Mouse (Mus musculus) CD4-positive, CD25-positive, alpha-beta regulatory T cell, adult 4 months (primary cell): Measurements from ENCODE around the gene Actg1. TPM values are rescaled to one million over a fixed set of nuclear protein-coding genes. Genes with fewer than 3 reads are reported as not detected.

Experiments
- ATAC-seq: one replicate; pipeline ENCODE4 v1.8.0; 2017
- polyA plus RNA-seq, 2 experiments: library from polyadenylated mRNA; unstranded; fragments of 100-300 nt; shearing (Covaris generic); gene quantifications; one replicate each; pipeline ENCODE4 v1.2.1; 2017

Gene Actg1
- polyA plus RNA-seq: 1,000 to 10,000 TPM; 2,387 to 3,192 TPM

DNA sequence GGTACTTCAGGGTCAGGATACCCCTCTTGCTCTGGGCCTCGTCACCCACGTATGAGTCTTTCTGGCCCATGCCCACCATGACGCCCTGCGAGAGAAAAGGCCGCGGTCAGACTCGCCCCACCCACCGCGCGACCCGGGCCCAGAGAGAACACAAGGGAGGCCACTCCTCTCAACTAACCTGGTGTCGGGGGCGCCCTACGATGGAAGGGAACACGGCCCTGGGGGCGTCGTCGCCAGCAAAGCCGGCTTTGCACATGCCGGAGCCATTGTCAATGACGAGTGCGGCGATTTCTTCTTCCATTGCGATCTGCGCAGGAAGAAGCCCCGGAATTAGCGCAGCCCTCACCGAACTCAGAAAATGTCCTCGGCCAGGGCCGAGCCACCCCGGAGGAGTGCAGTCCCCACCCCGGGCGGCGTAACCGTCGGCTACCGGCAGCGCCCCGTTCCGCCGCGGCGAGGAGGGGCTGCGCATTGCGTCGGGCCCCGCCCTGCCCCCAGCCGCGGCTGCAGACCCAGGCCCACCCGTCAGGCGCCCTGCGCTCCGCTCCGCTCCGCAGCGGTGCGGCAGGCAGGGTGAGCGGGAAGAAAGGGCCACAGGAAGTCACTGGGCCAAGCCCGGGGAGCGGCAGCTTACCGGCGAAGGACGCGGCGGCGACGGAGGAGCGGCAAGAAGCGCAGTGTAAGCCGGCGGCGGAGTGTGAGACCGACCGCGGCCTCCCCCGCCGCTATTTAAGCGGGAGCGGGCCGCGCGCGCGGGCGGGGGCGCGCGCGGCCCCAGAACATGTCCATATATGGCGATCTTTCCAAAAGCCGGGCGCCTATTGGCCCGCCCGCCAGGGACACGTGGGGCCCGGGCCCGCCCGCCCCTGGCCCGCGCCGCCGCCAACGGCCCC lies at the start of gene Actg1:
TSS of gene Actg1 (minus strand) at position 752 of the 893 bp plus-strand sequence.
- ATAC-seq: peak; percentile 73

DNA sequence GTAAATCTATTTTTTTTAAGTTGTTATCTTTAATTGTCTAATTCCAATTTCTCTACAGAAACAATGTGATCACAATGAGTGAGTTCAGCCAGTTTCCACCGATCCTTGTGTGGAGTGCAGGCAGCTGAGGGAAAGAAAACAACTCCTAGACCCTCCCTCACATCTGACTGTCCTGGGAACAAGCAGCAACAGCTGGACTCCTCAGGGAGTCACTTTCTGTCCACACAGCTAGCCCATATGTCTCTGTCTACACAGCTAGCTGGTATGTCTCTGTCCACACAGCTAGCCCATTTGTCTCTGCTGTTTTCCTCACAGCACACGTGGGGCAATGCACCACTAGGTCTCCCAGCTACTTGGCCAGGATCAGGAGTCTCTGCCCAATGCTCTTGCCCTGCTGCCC lies 49.3 kb upstream of the Actg1 start:
- no peak for ATAC-seq

DNA sequence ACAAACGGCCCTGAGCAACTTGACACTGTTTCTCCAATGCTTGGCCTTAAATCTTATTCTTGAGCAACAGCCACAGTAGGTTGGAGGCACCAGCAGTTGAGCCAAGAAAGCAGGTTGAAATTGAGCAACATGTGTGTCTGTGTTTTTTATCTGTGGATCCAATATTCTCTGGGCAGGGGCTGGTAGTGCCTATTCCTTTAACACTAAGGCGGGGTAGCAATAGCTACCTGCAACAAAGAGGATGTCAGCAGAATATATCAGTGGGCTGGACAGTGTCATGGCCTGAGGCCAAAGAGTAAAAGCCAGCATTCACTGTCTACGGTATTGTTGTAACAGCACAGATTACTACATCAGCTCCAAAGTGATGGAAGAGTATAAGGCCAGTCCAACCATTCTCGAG lies 47.3 kb upstream of the Actg1 start:
- ATAC-seq: no peak

DNA sequence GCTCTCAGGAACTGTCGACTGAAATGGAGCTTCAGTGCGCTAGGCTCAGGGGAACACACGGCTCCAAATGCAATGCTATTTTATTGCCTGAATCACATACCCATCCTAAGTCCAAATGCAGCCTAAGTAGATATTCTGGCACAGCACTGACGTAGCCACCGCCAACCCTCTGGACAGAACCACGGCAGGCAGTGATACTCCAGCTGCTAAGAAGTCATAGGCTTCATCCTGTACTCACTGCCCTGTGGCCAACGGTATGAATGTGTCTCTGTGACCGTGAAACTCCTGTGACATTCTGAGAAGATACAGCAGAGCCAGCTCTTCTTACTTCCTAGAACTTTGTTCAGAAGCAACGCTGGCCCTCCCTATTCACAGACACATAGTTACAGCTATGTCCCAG lies 40.2 kb upstream of the Actg1 start:
- no peak for ATAC-seq

DNA sequence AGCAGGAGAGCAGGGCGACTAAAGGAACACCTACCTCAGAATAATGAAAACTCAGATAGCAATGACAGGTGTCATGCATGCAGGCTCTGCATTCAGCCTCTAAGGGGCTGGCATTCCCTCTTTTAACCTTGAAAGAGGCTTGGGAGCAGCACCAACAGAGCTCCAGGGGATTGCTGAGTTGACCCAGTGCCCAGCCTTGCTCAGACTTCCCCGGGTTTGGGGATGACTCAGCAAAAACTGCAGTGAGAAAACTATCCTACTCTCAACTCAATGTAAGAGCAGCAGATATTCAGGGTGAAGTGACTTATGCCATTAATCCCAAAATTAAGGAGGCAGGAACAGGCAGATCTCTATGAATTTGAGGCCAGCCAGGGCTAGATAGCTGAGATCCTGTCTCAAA lies 38.8 kb upstream of the Actg1 start:
- ATAC-seq: no peak

DNA sequence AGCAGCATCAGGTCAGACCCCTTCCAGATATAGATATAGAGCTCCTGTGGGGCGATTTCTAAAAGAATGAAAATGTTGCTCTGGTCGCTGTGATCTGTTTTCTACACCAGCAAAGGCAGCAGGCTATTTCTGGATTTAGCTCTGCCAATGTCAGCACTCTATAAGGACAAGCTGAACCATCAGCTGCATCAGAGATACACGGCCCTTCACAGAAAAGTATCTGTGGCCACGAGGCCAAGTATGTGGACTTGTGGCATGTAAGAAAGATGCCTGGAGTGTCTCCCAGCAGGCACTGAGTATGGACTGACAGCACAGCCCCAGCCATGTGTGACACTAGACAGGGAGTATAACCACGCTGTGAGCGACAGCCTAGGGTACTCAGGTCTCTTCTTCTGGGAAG lies 38.3 kb upstream of the Actg1 start:
- no peak for ATAC-seq

DNA sequence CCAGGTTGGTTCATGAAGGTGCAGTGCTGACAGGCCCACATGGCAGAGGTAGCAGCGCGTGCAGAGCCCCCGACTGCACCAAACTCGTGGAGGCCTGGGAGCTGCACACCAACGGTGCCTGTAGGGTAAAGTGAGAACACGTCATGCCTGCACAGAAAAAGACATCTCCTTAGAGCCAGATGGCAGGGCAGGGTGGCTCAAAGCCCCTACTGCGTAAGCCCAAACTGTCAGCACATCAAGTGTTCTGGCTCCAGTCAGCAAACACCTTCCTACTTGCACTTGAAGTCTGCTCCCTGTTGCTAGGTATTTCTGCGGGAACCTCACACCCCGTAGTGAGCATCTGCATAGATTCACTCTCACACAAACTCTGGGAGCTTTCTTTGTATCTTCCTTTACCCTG lies 34.2 kb upstream of the Actg1 start:
- ATAC-seq: no peak

DNA sequence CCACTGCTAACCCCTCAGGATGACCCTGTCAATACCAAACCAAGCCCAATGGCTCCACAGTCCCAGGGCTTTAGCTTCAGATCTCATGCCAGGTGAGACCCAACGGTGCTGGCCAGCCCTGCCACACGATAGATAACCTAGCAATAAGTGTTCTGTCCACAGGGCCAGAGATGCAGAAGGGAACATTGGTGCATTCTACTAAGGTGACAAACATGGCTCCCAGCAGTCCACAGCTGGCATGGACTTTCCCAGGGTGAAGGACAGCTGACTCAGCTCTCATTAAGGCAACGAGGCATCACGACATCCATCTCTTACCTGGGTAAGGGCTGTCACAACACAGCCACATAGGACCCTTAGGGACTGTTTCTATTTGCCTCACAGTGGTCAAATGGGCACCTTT lies 32.8 kb upstream of the Actg1 start:
- no peak for ATAC-seq

DNA sequence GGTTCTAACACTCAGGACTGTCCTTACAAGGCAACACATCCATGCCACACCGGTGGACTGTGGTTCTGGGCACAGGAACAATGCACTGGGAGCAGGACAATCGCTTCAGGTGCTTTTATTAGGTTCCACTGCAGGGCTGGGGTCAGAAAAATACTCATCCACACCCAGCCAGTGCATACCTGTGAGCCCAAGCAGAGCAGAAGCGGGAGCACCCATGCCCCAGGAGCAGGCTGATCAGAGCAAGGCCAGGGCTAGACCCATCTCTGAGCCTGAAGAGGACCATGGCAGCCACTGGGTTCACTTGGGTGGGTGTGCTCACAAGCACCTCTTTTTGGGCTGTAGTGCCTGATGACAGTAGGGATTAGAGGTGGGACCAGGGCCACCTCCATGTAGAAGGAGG lies 31.9 kb upstream of the Actg1 start:
- ATAC-seq: no peak

DNA sequence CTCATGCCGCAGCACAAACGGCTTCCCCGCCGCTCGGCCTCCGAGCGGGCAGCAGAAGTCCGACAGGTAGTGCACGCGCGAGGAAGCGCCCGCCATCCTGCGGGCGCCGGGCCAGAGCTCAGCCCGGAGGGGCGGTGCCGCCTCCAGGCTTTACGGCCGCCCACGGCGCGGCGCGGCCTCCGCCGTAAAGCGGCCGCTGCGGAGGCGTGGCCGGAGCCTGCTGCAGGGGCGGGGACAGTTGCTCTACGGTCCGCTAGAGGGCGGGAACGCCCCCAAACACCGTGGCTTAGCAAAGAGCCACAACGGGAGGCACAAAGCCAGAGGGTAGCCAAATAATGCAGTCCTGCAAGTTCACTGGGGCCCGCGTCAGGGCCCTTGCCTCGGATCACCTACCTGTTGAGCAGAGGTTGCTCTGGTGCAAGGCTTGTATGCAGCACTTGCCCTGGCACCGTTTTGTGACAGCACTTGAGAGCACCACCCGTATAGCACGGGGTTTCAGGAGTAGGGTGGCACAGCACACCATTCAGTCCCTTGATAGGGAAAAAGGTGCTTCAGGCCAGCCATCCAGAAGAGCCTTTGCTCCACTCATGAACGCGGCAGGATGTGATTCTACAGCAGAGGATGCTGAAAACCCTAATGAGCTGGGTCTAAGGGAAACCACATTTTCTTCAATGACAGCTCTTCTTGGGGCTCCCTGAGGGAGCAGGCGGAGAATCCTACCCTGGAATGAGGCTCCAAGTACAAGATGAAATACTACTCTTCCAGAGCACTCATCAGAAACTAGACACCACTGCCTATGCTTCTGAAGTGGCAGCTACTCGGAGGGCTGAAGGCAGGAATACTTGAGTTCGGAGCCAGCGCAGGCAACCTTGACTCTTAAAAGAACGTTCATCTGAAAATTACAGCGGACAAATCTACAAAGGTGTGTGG lies 30.5 kb upstream of the Actg1 start, which contains the start of gene Faap100:
TSS of gene Faap100 (minus strand) at position 154 of the 930 bp plus-strand sequence.
- peak; percentile 94 for ATAC-seq

DNA sequence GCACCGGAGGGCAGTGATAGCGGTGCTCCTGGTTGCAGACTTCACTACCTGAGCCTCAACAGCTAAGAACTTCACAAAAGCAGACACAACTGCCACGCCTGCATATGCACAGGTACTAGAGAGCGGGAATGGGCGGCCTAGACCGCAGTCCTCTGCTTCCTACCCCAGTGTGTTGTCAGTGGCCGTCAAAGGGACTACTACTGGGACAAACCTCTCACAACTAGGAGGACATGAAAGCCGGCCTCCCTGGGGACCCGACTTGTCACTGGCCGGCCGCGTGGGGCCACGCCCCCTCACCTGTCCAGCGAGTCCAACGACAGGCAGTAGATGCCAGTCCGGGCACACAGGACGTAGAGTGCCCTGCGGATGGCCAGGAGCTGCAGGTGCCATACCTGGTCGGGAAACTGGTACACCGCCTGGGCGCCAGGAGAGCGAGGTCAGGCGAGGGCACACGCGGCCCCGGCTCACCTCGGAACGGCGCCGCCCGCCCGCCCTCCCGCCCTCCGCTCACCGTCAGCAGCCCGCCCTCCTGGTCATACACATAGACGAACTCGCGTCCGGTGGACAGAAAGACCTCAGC lies 29.8 kb upstream of the Actg1 start:
- ATAC-seq: peak; percentile 29

DNA sequence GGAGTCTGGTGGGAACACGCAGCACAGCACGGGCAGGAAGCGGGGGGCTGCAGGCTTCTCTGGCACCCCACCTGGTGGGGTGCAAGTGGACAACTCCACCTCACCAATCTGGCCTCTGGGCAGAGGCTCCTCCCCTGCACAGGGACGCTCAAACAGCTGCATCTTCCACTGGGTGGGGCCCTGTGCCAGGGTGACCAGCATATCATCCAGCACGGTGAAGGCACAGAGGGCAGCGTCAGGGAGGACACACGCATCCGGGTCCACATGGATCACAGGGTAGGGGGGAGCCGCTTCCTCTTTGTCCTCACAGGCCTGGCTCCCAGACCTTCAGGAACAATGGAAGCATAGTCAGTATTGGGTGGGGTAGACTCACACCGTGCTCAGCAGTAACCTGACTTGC lies 29.0 kb upstream of the Actg1 start:
- ATAC-seq: no peak

DNA sequence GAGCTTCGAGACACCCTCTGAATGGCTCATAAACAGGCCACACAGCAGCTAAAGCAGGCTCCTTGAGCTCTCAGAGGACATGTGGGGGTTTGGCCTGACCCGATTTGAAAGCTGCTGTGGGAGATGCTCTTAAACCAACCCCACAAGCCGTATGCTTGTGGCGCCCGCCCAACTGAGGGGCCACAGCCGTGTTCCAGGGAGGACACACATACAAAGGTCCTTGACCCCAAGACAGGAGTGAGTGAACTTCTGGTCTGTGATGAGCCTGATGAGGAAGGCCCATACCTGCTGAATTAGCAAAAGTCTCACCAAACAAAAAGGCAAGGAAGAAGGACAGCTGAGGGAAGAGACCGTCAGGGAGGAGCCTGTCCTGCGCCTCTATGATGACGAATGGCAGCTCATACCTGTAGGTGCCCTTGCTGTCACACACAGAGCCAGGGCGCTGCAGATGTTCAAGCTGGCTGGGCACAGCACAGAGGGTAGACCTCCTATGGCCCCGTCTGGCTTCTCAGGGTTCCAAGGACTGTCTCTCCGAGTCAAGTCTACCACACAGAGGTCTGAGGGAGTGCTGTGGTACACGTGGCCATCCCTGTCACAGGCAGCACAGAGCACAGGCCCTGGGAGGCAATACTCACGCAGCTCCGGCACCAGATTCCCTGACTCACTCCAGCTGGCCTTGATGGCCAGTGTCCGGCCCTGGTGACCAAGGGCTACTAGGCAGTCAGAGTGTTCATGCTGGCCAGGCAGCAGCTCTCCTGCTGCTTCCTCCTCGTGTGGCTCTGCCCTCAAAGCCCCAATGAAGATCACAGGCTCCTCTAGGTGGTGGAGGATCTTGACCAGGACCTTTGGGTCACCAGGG lies 28.2 kb upstream of the Actg1 start:
- ATAC-seq: no peak

DNA sequence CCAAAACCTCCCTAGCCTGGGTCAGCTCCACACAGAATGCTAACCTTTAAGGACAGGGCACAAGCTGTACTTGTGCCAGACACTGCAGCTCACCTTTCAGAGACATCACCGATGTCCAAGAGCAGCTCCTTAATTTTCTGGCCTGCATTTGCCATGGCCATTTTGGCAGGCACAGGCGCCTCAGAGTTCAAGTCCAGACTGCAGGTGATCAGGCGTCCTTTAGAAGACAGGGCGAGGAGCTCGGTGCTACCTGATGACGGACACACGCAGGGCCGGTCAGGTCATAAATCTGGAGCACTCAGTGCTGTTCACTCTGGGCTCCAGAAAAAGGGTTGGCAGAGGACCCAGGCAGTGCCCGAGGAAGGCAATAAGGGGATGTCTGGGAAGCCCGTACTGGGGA lies 27.0 kb upstream of the Actg1 start:
- ATAC-seq: no peak

DNA sequence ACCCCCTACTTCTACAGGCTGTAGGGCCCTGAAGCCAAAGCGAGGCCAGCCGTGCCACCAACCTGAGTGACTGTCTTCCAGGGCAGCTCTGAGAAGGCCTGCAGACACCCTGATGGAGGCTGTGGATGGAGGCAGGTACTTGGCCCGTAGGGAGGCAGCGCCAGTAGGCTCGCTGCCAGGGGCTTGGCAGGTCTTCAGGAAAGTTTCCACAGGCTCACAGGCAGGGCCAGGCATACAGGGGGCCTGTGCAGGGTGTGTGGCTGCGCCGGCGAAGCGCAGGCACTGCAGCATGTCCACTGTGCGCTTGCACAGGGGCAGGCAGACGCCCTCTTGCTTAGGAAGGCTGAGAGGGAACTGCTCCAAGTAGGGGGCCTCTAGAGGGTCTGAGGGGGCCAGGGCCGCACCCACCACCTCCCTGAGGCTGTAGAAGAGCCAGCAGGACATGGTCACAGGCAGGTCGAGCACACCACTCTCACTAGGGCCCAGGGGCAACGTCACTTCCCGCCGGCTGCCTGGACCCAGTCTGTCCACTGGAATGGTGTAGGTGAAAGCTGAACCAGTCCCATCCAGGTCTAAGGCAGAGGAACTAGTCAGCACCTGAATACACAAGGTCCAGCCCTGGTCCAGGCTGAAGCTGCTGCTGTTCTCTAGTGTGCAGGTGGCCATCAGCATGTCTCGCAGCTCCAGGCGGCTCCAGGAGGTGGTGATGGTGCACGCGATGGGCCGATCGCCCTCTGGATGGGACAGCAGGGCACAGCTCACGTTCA lies 25.7 kb upstream of the Actg1 start:
- no peak for ATAC-seq

DNA sequence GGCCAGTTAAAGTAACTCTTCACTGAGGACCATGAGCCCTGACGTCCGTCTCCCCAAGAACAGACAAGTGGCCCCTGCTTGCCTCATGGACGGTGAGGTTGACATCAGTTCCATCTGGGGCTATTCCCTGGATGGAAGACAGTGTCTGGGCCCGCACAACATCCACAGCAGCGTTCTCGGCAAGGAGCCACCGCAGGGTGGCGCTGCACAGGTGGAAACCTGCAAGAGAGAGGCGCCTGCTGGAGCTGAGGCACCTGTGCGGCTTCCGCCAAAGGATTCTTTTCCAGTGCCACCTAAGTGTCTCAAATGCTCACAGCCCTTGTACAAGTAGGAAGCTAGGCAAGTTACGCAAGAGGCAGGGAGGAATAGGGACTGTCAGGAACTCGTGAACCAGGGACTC lies 24.7 kb upstream of the Actg1 start:
- no peak for ATAC-seq

DNA sequence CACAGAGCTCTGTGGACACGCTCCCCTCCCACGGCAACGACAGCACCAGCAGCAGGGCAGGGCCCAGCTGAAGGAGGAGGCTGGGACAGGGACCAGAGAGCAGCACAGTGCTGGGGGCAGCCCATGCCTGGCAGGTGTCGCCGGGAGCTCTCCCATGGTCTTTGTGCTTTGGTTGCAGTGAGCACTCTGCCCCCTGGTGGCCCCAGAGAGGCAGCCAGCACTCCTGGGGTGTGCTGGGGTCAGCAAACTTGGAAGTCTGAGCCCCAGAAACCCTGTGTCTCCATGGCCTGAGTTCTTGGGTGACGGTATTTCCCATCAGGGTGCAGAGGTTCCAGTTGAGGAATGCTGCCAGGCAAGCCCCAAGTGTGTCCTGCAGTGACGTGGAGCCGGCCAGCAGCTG lies 21.3 kb upstream of the Actg1 start:
- ATAC-seq: no peak

DNA sequence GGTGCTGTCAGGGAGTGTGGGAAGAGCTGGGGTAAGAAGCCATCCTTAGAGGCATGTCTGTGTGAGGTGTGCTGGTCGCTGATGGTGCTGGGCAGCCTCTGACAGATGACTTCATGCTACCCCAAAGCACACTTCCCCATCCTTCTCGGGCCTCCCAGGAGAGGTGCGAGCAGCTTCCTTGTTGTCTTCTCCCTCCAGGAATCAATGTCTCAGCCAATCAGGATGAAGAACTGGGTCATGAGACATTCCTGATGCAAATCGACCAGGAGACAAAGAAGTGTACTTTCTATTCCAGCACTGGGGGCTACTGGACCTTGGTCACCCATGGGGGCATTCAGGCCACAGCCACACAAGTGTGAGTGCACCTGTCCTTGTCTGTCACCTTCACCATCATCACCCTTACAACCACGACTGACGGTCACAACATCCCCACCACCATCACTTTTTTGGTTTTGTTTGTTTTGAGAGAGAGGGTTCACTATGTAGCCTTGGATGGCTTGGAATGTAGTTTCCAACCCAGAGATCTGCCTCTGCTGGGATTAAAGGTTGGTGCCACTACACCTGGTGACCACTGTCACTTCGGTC lies 18.2 kb upstream of the Actg1 start:
- ATAC-seq: no peak

DNA sequence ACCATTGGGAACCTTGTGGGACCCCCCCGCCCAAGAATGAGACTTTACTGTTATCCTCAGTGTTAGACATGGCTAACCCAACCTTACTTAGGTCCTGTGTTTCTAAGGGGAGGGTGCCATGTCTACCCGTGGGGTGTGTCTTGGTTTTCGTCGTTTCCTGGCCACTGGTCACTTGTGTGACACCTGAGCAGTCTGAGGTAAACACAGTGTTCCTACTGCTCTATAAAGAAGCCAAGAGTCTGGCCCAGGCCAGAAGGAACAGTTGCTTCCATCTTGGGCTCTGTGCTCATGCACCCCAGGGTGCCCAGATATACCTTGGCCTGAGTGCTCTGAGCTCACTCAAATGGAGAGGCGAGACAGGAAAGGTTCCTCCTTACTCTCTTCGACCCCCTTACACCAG lies 14.5 kb upstream of the Actg1 start:
- ATAC-seq: no peak

DNA sequence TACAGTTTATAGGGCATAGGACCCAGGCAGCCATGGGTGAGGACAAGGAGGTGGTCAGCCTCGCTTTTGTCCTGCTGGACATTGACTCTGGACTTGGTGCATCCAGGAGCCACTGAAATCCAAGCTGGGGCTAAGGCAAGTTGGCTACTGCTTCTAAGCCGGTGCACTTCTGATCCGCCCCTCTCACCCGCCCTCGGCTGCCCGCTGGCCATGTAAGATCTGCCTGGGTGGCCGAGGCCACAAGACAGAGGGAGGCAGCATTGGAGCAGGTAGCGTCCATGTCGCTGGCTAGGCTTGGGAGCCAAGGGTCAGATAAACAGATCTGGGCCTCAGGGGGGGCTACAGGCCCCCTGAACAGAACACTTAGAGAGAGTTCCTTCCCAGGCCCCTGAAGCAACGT lies 13.0 kb upstream of the Actg1 start, which contains the start of gene Fscn2:
TSS of gene Fscn2 (plus strand) at position 240 of the 400 bp plus-strand sequence.
- ATAC-seq: no peak

DNA sequence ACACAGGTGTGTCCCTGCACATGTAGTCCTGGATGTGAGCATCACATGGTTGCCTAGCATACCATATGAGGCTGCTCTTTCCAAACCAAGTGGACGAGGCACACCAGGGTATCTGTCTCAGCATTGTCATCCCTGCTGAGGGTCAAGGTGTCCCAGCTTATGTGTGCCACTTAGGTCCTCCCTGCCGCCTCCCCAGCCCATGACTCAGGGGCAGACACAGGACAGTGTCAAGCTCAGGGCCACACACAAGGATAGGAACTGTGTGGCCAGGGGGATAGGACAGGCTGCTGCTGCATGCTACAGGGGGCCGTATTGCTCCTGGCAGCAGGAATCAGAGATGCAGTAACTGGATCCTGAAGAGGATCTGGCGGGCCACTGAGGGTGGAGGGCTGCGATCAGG lies 12.4 kb upstream of the Actg1 start:
- no peak for ATAC-seq
